Mouse (Mus musculus) forebrain, postnatal 0 days (tissue): ENCODE data around the gene Prdm16. TPM values are rescaled to one million over a fixed set of nuclear protein-coding genes. Genes with fewer than 3 reads are reported as not detected.

Source experiments
- ATAC-seq: fragments of 200-750 bp; cut with Nextera tagmentation; 2 replicates; pipeline ENCODE4 v1.8.0; 2017; ENCODE audit warnings: mild to moderate bottlenecking, moderate library complexity
- DNase-seq: peaks from one replicate; pipeline ENCODE4 v3.0.0-alpha.2; 2015
- H3K27ac ChIP-seq: fragments of 300-500 bp; sonication (generic); 2 replicates; pipeline ENCODE4 v1.5.1; 2014; ENCODE audit warnings: low read depth, mild to moderate bottlenecking, antibody characterized with exemption, low read length, moderate library complexity, mixed read lengths
- H3K27me3 ChIP-seq: fragments of 300-500 bp; sonication (generic); 2 replicates; pipeline ENCODE4 v1.6.1; 2014; ENCODE audit warnings: mild to moderate bottlenecking, low read length, mixed read lengths; ENCODE audit not compliant: insufficient read depth
- H3K36me3 ChIP-seq: fragments of 300-500 bp; sonication (generic); 2 replicates; pipeline ENCODE4 v1.6.1; 2014; ENCODE audit warnings: mild to moderate bottlenecking, moderate library complexity; ENCODE audit not compliant: insufficient read depth
- H3K4me1 ChIP-seq: fragments of 300-500 bp; sonication (generic); 2 replicates; pipeline ENCODE4 v1.6.1; 2014; ENCODE audit warnings: antibody characterized with exemption; ENCODE audit not compliant: insufficient read depth
- H3K4me2 ChIP-seq: fragments of 300-500 bp; sonication (generic); 2 replicates; pipeline ENCODE4 v1.6.1; 2014; ENCODE audit warnings: low read depth, mild to moderate bottlenecking, moderate library complexity
- H3K4me3 ChIP-seq: fragments of 300-500 bp; sonication (generic); 2 replicates; pipeline ENCODE4 v1.5.1; 2014; ENCODE audit warnings: low read depth, low read length, mixed read lengths
- H3K9ac ChIP-seq: fragments of 300-500 bp; sonication (generic); 2 replicates; pipeline ENCODE4 v1.6.1; 2014; ENCODE audit warnings: mild to moderate bottlenecking
- H3K9me3 ChIP-seq: fragments of 300-500 bp; sonication (generic); 2 replicates; pipeline ENCODE4 v1.6.1; 2016; ENCODE audit warnings: low read length
- CTCF ChIP-seq: sonication (generic); IDR thresholded peaks from 2 replicates; pipeline ENCODE4 v1.5.1; 2016; ENCODE audit warnings: antibody characterized with exemption, control low read depth, low read depth
- WGBS: fragments of 180-500 bp; shearing (Covaris S2); extraction: QIAGEN DNeasy Blood & Tissue Kit; methylation state at CpG from one replicate; pipeline ENCODE4 v1.1.7; 2014; 5-methylcytosine and 5-hydroxymethylcytosine counted together
- polyA plus RNA-seq: library from polyadenylated mRNA; unstranded; fragments of >200 nt; fragmentation: Nextera tagmentation; extraction: Ambion mirVana; gene quantifications from 2 replicates; pipeline ENCODE4 v1.2.1, GENCODE M21; 2015
- total RNA-seq: library from RNA; depleted of rRNA; stranded (reverse); fragments of >200 nt; gene quantifications from 2 replicates; pipeline ENCODE4 v1.2.3, GENCODE M21; 2014

Gene Prdm16
- total and polyA plus RNA-seq, 2 experiments from 2014 or later: 10.7 to 16.3 TPM

DNA sequence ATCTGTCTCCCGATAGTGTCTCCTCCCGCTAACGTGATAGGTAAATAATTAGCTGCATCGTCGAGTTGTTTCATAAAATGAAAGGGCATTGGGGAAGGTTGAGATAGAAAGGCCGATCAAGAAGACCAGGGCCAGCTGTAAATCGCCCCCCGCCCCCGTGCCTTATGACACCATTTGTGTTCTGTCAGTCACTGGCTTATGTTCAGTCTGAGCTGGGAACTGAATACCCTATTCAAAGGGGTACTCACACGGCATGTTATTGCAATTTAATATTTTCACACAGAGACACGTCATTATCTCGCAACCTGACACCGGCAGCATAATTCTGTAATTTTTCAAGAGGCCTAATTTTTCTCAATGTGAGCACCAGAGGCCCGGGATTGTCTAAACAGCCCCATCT is 11.0 kb downstream of the Prdm16 start:
- DNase-seq: no peak
- TF ChIP-seq CTCF: no peak
- Histone ChIP-seq H3K4me1 (peaks cover 13% of the 10 kb centered on the region; the same call in 1 of the 2 replicates), H3K4me2 (no peak overlapping the region), H3K36me3 (no peaks in the 10 kb centered on the region), H3K27ac (no peak overlapping the region), H3K4me3 (no peak overlapping the region), H3K27me3 (no peaks in the 10 kb centered on the region; the same call in 1 of the 2 replicates), H3K9me3 (no peaks in the 10 kb centered on the region), H3K9ac (no peak overlapping the region)
- ATAC-seq: 0 out of 2 replicates have a peak, but pooled peaks have one; percentile 42
- WGBS: 37% methylated on average over 14 of the region's 14 CpGs

- Histone ChIP-seq H3K36me3 (no peaks in the 10 kb centered on the region), H3K4me2 (no peak overlapping the region), H3K27me3 (no peaks in the 10 kb centered on the region), H3K9me3 (no peaks in the 10 kb centered on the region), H3K4me3 (no peak overlapping the region), H3K4me1 (peaks cover 13% of the 10 kb centered on the region; the same call in 1 of the 2 replicates), H3K27ac (no peak overlapping the region), H3K9ac (no peak overlapping the region)
- no peak for TF ChIP-seq CTCF
- ATAC-seq (no peak), DNase-seq (no peak)
- WGBS: 46% methylated on average over 3 of the region's 3 CpGs
Measured at GRCm38 (mm10) chr4:154623241-154623640, 13.4 kb downstream of the Prdm16 start.

- Histone ChIP-seq H3K27me3 (no peaks in the 10 kb centered on the region), H3K36me3 (no peaks in the 10 kb centered on the region), H3K9me3 (no peaks in the 10 kb centered on the region), H3K9ac (no peak overlapping the region), H3K4me3 (no peak overlapping the region), H3K4me1 (peaks cover 13% of the 10 kb centered on the region; the same call in 1 of the 2 replicates), H3K4me2 (no peak overlapping the region), H3K27ac (no peak overlapping the region)
- DNase-seq (no peak), ATAC-seq (no peak)
- TF ChIP-seq CTCF: no peak
- 89% methylated on average over 4 of the region's 4 CpGs for WGBS
Measured at GRCm38 (mm10) chr4:154622521-154622920, 14.2 kb downstream of the Prdm16 start.

DNA sequence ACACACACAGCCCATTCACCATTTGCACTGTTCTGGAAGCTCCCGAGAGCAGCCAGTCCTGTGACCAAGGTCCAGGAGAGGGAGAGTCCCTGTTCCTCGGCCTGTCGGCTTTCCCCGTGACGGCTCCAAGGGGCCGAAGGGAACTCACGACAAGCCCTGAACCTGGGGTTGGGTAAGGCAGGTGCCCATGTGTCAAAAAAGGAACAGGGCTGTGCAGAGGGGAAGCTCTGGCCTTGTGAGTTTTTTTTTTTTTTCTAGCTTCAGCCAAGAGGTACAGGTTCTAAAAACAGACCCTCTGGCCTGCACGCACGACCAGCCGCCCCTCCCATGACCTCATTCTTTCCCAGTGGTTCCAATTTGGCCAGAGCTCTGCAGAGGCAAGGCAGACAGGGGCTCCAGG is 25.5 kb downstream of the Prdm16 start:
- Histone ChIP-seq H3K36me3 (no peaks in the 10 kb centered on the region), H3K4me2 (no peak overlapping the region), H3K4me3 (no peak overlapping the region), H3K4me1 (no peaks in the 10 kb centered on the region), H3K9me3 (no peaks in the 10 kb centered on the region), H3K27ac (no peak overlapping the region), H3K27me3 (no peaks in the 10 kb centered on the region), H3K9ac (no peak overlapping the region)
- DNase-seq (no peak), ATAC-seq (no peak)
- no peak for TF ChIP-seq CTCF
- WGBS: 78% methylated on average over 10 of the region's 10 CpGs

DNA sequence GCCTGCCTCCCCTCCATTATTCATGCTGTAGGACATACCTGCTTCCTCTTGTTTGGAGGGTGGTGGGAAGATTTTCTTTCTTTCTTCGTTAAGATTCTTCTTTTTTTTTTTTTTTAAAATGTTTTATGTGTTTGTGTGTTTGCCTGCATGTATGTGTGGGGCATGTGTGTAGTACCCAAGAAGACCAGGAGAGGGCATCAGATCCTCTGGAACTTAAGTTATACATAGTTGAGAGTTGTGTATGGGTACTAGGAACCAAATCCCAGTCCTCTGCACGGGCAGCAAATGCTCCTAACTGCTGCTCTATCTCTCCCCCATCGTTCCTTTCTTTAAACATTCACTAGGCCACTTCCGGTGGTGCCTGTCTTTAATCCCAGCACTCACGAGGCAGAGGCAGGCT is 28.9 kb downstream of the Prdm16 start:
- no peak overlapping the region for H3K27ac ChIP-seq
- H3K9me3 ChIP-seq: no peaks in the 10 kb centered on the region
- no peaks in the 10 kb centered on the region for H3K27me3 ChIP-seq
- H3K9ac ChIP-seq: no peak overlapping the region
- H3K4me2 ChIP-seq: no peak overlapping the region
- no peak overlapping the region for H3K4me3 ChIP-seq
- no peak for DNase-seq
- ATAC-seq: no peak
- no peak for TF ChIP-seq CTCF
- H3K36me3 ChIP-seq: no peaks in the 10 kb centered on the region
- no peaks in the 10 kb centered on the region for H3K4me1 ChIP-seq
- WGBS: 91% methylated on average over 5 of the region's 5 CpGs

DNA sequence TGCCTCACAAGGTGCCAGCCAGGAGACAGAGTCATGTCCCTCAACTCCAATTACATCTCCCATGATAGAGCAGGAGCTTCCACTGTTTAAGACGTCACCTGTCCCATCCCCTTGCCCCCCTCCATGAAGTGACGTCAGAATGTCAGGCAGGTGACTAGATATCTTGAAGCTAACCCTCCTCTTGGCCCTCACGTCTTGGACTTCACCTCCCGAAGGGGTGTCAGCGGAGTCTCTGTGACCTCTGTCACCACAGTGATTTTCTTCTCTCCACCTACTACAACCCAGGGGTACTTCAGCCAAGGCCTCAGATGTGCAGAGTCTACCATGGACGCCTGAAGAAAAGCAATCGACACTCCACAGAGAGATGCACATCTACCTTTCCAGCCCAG is 32.2 kb downstream of the Prdm16 start:
- Histone ChIP-seq H3K9me3 (no peaks in the 10 kb centered on the region), H3K27ac (no peak overlapping the region), H3K9ac (no peak overlapping the region), H3K27me3 (no peaks in the 10 kb centered on the region), H3K36me3 (no peaks in the 10 kb centered on the region), H3K4me1 (peaks cover 5% of the 10 kb centered on the region), H3K4me3 (no peak overlapping the region), H3K4me2 (no peak overlapping the region)
- no peak for TF ChIP-seq CTCF
- DNase-seq (no peak), ATAC-seq (no peak)
- 54% methylated on average over 7 of the region's 7 CpGs for WGBS

DNA sequence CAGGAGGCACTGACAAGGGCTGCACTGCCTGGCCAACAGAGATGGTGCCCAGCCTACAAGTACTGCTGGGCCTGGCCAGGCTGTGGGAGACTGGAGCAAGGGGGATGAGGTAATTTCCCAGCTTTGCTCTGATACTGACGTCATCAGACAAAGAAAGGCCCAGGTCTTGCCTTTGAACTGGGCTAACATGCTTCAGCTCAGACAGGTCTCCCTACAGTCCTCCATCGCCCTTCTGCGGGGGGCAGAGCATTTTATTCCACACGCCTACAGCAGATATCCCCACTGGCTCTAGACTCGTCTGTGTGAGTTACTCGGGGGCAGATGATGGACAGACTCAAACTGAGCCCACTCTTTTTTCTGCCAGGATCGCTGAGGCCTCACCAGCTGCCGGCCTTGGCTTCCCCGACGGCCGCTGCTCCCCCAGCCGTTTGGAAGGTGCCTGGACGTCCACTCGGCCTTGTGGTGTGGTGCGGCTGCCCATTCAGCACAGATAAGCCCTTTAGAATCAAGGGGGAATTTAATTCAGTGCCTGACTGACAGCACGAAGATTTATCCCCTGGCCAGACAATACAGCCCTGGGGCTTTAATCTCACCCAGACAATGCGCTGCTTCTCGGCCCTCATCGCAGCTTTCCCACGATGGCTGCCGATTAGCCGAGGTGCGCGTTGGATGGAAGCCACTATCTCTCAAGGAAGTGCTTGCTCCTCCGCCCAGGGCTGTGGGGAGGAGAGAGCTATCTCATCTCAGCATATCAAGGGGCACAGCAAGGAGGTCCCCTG is 32.8 kb downstream of the Prdm16 start:
- no peaks in the 10 kb centered on the region for H3K36me3 ChIP-seq
- no peak overlapping the region for H3K27ac ChIP-seq
- H3K4me2 ChIP-seq: no peak overlapping the region
- WGBS: 16% methylated on average over 25 of the region's 25 CpGs
- H3K9ac ChIP-seq: no peak overlapping the region
- ATAC-seq (peak; percentile 7; the same call in 1 of the 2 replicates), DNase-seq (no peak)
- no peaks in the 10 kb centered on the region for H3K9me3 ChIP-seq
- peaks cover 10% of the 10 kb centered on the region for H3K4me1 ChIP-seq
- no peaks in the 10 kb centered on the region for H3K27me3 ChIP-seq
- H3K4me3 ChIP-seq: no peak overlapping the region
- TF ChIP-seq CTCF: no peak
